Comparison of ENCODE assay signal across 16 mouse cellular contexts in the genomic region with DNA sequence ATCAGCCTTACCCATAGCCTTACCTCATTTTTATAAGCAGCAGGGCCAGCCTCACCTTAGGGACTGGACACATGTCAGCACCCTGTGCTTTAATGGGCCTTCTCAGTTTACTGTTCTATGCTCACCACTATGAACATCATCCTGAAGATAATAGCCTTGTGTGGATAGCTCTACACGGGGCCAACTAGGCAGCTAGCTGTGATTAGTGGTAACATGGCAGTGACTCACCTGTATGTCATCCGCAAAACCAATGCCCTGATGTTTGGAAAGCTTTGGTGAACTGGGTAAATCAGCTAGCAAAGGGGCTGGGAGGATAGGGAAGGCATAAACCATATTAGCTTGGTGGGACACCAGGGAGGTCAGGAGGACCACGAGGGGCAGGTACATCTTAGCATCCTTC.
"Had no signal": no experiment of that assay in that cellular context is flagged by ENCODE, and none has a peak within 500 bp of the region (broad histone marks: within the 10 kb centered on the region; RNA-seq: fewer than 3 reads in every experiment).

No protein-coding gene starts in this region.

- H3K36me3 ChIP-seq: kidney, embryonic 15.5 days; liver, embryonic 13.5 days; midbrain, embryonic 12.5 days; midbrain, embryonic 15.5 days; stomach, embryonic 15.5 days had no signal

- H3K27me3 ChIP-seq: kidney, embryonic 15.5 days; liver, embryonic 13.5 days; midbrain, embryonic 12.5 days; midbrain, embryonic 15.5 days; stomach, embryonic 15.5 days had no signal

- H3K27ac ChIP-seq: kidney, embryonic 15.5 days; left cerebral cortex, adult 2 months; liver, embryonic 13.5 days; macrophage; midbrain, embryonic 12.5 days; midbrain, embryonic 15.5 days; stomach, embryonic 15.5 days had no signal

- H3K4me3 ChIP-seq: kidney, embryonic 15.5 days; left cerebral cortex, adult 2 months; liver, embryonic 13.5 days; midbrain, embryonic 12.5 days; midbrain, embryonic 15.5 days; stomach, embryonic 15.5 days had no signal

- DNase-seq: kidney, adult 8-10 months; kidney, postnatal 10 days; kidney, postnatal 36 days; layer of hippocampus, postnatal 36 days; liver, embryonic 13.5 days; lung, adult 2 months; retina, postnatal 1 day; right cerebral cortex, postnatal 25 days; spleen, adult 18-20 months; thymus, postnatal 25 days had no signal
